Mouse (Mus musculus): ENCODE results near the gene Klhl5.

Klhl5 gene

DNA sequence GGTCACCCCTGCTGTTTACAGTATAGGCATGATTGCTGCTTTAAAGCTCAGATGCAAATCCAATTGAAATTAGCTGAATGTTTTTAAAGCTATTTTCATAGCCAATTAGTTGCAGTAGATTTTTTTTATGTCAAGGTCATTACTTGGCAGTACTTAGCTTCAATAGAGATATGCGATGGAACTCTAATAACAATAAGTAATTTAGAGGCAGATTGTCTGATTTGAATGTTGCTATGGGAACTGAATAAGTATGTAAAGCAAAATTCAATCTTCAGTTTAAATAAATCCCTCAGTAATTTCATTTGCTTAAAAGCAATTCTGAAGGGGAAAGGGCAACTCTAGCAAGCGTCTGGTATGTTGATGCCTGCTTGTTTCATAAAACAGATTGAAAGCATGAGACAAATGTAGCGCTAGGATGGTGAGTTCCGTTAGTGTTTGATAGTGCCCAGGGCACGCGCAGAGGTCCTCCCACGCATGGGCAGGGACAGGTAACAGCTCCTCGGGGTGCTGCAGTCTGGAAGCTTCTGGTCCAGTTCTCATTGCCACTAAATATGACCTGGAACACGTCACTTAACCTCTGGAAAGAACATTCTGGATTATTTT is 38.3 kb downstream of the Klhl5 start:
- no peak for DNase-seq (ENCODE audit: low read depth, low spot score)

DNA sequence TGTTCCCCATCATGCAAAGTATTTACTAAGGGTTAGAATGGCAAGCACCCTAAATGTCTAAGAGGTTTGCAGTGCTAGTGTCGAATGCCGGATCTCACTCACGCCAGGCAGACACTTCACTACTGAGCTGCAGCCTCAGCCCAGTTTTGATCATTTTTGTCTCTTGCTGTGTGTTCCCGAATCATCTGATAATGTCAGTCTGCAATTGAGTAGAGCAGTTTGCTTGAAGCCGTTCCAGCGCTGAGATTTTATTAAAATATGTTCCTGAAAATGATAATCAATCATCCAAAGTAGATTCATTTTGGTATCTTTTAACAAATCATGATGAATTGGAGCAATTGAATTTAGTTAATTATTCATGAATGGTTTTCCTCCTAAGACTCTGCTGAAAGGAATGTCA is 39.4 kb downstream of the Klhl5 start:
- DNase-seq (ENCODE audit: low read depth, low spot score): no peak

DNA sequence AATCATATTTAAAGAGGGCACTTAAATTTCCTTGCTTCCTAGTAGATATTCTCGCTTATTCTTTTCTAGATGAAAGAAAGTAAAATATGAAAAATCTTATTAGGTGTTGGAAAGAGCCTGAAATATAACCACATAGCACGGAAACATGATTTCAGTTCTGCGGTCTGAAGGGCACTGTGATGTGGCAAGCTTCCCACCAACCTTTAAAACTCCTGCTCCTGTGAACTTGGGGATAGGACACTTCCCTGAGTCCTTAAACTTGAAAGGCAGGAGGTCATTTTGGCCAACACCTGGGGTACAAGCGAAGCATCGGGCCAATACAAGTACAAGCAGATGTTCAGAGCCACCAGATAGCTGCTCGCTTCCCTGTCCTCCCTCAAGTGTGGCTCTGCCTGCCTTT is 42.4 kb downstream of the Klhl5 start:
- DNase-seq (ENCODE audit: low read depth, low spot score): no peak

DNA sequence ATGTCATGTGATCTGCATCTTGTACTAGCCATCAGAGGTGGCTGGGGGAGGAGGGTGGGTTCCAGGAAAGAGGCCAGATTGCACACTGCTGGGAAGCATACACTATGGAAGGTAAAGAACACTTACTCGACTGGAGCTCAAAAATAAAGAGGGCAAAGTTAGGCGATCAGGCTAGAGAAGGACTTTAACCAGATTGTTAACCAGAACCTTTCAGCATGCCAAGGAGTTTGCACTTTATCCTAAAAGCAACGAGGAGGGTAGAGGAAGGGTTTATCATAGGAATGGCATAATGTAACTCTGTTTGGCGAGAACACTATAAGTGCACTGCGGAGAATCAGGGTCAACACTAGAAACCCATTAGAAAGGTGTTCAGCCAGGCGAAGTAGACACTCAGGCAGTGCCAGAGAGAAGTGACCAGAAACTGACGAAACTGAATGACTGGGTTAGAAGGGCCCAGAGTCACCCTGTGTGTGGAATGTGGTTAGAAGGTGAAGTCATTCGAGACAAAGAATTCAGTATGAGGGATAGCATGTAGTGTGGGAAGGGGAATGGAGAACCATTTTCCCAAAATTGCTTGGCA is 43.1 kb downstream of the Klhl5 start:
- no peak for DNase-seq (ENCODE audit: low read depth, low spot score)

DNA sequence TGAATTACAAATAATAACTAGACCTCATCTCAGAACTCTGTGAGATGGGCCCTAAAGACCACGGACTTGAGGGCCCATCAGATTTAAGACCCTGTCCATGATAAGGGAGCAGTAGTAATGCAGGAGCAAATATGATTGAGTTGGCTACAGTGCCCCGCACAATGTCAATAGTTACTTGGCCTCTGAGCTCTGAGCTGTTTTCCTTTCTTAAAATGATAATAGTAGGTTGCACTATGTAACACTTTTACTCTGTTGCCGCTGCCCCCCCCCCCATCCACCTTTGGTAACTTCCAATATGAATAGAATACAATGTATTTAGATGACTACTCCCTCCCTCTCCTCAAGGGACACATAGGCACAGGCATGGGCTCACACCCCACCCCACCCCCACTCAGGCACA is 43.9 kb downstream of the Klhl5 start:
- no peak for DNase-seq (ENCODE audit: low read depth, low spot score)

DNA sequence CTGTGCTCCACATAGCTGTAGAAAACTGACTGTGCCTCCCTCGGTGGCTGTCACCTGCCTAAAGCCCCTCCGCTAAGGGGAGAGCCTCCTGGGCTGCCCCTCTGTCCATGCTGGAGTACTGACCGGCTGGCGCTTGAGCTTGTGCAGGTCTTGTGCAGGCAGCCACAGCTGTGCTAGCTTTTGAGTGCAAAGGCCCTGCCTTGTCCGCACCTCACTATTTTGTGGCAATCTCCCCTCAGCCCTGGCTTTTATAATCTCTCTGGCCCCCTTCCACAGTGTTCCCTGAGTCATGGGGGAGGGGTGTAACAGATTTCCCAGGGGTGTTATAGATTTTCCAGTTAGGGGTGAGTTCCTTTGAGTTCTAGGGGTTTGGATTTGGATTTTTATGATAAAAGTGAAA is 44.4 kb downstream of the Klhl5 start:
- no peak for DNase-seq (ENCODE audit: low read depth, low spot score)

DNA sequence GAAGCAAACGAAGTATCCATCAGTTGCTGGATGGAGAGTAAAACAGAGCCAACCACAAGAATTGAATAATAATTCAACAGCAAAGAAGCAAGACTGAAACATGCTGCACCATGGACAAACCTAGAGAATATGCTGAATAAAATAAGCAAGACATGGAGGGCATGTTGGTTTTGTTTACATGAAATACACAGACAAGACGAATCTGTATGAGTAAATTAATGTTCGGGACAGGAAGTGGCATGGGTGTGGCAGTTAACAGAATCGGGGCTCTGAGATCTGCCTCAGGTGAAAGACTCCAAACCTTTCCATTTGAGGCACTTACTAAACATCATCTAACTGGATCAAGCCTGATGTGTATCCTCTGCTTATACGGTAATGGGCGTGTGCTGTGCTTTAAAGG is 46.9 kb downstream of the Klhl5 start:
- no peak for DNase-seq (ENCODE audit: low read depth, low spot score)

DNA sequence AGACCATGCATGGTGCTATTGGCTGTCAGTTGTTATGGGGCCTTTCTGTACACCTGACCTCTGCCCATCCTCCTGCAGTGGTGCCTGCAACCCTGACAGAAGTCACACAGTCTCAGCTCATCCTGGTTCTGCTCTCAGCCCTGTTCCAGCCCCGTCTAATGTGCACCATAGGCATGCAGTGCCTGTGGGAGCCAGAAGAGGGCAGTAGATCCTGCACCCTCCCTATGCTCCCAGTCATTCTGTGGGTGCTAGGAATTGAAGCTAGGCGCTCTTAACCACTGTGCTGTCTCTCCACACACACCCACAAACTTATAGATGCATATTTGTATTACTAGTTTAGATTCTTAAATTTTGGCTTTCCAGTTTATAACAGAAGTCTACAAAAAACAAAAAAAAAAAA is 49.5 kb downstream of the Klhl5 start:
- DNase-seq (ENCODE audit: low read depth, low spot score): no peak

DNA sequence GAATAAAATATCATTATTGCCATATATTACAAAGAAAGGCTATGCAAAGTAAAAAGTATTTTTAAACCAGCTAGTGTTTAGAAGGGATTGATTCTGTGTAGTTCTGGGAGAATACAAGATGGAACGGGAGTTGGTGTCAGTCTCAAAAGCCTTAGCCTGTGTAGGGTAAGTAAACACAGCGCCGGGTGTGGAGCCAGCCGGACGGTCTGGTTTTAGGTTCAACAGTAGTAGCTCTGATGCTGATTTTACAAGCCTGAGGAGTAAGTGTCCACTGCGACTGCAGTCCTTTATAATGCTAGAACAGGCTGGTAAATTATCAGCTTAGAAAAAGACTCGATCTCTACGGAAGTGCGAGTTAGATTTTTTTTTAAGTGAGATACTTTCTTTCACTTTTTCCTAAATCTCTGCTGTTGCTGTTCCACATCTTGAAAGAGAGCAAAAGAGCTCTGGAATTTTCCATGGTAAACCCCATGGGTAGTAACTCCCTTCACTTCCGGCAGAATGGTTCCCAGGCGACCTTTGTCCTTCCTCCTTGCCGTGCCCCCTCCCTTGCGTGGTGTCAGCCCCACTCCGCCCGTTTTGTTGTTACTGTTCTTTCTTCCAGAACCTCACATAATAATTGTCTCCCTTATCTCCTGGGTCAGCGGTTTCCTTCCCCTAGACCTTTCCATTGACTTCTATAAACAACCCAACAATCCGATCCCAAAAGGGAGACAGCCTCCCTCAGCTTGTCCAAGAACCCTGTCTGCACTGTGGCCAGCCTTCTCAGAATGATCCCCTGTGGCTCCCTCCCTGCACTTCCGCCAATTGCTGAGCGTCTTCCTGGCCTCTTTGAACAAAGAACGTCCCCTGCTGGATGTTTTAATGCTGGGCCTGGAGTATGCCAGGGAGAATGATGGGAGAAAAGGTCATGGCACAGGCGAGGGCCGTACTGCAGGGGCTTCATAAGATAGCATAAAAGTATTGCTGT is 50.4 kb downstream of the Klhl5 start:
- no peak for DNase-seq (ENCODE audit: low read depth, low spot score)

DNA sequence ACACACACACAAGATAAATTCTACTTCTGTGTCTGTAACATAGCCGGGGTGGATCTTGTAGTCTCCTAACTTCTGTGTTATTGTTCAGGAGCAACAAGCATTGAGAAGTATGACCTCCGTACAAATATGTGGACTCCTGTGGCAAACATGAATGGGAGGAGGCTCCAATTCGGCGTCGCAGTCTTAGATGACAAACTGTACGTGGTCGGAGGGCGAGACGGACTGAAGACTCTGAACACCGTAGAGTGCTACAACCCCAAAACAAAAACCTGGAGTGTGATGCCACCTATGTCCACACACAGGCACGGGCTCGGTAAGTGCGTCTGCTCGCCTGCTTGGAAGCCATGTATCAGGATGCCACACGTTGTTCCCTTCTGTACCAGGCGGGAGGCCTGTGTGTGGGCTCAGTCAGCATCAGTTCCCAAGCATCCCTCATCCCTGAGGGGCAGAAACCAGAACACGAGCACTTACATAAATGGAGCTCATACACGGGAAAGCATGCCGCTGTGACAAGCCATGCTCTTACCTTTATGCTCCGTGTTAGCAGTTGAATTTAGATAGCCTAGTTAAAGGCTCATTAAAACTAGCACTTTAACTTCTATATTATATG is 51.5 kb downstream of the Klhl5 start:
- no peak for DNase-seq (ENCODE audit: low read depth, low spot score)

DNA sequence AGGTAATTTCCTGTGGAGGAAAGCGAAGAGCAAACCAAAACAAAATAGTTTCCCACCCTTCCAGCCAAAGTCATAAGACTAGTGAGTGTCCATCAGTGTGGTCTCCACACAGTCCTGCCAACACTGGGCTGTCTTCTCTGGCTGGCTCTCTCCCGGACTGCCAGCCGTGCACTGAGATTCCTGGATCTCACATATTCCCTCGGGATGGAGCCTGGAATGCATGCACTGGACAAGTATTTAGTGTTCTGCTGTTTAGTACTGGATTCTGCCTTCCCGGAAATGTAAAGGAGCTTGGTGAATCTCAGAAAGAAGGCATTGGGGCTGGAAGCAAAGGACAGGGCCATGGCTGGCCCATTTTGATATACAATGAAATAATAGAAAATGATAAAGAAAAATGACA is 55.7 kb downstream of the Klhl5 start:
- no peak for DNase-seq (ENCODE audit: low read depth, low spot score)

DNA sequence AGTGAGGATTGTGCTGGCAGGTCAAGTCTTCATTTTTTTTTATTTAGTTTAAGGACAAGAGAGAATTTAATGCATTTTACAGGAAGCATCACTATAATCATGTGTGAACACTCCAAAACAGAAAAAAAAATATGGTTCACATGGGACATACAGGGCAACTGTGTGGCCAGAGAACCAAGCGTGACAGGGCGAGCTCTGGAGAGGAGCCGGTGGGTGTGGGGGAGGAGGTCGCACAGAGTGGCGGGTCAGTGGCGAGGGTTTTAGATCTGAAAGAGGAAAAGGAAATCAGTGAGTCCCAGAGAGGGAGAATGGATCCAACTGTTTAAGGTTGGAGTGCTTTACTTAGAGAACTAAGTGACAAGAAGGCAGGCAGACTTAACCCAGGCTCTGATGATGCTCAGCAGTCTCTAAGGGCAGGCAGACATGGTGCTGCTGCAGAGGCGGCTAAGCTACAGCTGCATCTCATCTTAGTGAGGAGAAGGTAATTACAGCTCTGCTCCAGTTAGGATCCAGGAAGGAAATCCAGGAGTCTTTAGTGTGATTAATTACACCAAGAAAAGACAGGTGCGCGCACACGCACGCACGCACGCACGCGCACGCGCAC is 56.3 kb downstream of the Klhl5 start:
- DNase-seq (ENCODE audit: low read depth, low spot score): no peak

DNA sequence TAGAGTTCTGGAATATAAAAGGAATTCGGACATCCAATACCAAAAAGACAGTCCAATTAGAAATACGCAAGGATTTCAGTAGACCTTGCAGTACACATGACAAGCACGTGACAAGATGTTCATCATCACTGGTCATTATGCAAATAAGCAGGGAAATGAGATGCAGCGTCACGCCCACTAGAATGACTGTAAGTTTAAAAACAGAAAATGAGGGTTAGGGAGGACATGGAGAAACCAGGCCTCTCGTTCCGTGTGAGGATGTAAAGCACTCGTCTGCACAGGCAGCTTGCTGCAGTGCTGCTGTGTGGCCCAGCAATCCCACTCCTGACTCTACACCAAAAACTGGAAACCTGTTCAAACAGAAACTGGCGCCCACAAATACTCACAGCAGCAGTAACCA is 62.9 kb downstream of the Klhl5 start:
- DNase-seq (ENCODE audit: low read depth, low spot score): no peak

DNA sequence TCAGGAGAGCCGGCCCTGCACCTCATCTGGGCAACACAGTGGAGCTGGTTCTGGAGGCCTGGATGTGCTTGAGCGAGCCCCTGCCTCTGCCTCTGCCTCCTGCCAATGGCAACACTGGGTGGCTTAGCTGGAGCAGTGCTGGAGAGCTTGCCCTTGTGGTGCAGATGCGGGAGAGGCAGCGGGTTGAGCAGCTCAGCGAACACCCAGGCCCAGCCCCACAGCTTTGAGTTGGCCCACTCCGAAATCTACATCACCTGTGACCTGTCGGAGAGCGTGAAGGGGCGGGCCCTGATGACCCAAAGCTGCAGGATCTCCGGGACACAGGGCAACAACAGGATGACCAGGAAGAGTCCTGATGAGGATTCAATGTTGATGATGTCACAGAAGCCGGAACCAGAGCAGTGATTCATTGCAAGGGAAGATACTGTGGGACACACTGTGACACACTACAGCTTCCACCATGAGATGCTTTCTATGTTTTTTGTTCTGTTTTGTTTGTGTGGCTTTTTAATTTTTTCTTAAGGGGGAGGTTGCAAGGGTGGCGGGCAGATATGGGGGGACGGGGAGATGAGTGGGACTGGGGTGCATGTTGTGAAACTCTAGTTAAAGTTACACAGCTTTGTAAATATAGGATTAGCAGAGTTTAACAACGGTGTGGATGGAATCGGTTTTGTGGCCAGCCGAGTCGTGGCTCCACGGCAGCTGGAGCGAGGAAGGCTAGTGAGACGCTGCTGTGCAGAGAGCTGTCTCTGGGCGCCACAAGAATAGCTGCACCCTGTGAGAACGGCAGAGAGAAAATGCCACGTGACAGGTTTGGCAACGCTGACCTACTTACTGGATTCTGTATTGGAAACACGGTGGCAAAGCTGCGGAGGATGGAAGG is 67.9 kb downstream of the Klhl5 start:
- DNase-seq (ENCODE audit: low read depth, low spot score): peak; percentile 31

DNA sequence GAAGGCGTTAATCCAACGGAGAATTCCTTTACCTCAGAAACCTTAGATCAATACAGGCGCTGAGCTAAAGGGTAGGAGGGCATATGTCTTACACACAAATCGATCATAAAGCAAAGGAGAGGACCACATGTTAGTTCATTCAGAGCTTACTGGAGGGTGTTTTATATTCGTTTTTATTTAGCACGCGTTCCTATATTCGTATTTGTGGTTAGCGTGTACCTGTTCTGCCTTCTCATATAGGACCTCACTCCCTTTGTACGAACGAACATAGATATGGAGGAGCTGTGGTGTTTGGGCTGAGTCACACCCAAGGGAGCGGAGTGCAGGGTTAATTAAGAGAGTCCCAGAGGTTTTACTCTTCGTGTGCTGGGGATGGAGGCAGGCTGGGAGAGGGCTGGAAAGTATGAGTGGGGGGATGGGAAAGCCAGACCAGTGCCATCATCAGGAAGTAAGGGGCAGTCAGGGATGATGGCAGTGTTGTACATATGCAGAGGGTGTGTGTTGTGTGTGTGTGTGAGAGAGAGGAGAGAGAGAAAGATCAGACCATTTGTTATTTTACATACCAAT is 68.7 kb downstream of the Klhl5 start:
- DNase-seq (ENCODE audit: low read depth, low spot score): no peak

DNA sequence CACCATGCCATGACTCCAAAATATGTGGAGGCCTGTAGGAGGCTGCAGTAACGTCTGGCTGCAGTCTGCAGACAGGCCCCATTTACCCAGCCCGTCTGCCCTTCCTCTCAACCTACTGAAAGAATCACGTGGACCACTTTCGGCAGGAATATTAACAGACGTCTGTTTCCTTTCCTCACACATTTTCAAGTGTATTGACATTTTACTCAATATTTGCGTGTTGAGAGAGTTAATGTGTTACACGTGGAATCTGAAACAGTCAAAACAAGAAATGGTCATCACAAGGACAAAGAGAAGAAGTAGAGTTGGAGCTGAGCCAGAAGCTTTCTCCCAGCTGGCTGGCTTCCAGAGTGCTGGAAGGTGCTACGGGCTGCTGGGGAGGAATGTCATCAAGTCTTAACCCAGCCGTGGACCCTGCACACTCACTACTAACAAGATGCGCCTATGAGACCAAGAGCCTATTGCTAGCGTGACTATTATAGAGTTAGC is 69.7 kb downstream of the Klhl5 start:
- no peak for DNase-seq (ENCODE audit: low read depth, low spot score)

DNA sequence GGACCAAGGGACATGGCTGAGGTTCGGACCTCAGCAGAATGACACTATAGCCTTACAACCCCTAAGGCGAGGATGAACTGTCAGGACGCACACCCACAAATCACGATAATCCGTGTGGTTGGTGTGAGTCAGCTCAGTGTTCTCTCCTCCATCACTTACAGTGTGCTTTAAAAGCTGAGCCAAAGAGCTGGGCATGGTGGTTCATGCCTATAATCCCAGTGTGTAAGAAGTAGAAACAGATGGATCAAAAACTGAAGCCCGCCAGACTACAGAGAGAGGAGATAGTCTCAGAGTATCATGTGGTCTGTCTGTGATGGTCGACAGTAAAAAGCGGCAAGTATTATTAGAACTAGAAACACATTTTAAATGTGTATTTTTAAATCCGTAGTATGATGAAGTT is 71.1 kb downstream of the Klhl5 start:
- DNase-seq (ENCODE audit: low read depth, low spot score): no peak

DNA sequence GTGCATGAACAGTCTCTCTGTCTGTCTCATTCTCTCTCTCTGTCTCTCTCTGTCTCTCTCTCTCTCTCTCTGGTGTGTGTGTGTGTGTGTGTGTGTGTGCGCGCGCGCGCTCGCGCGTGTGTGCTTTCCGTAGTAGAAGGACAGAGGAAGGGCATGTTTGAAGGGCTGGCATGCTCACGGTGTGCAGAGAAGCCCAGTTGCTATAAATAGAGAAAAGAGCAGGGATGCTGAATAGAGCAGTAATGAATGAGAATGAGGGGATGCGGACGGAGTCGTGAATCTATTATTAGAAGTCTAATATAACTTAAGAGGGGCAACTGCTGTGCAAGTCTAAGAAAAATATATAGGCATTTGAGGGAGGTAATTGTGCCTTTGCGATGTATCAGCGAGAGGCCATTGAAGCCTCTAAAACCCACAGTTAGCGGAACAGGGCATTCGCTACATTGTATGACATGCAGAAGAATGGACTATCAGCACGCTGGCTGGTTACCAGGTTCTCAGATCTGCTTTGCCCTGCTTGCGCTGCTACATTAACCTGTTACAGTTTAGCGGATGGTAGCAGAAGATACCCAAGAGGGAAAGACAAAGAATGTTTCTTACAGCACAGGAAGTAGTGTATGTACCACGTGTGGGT is 73.9 kb downstream of the Klhl5 start:
- no peak for DNase-seq (ENCODE audit: low read depth, low spot score)

DNA sequence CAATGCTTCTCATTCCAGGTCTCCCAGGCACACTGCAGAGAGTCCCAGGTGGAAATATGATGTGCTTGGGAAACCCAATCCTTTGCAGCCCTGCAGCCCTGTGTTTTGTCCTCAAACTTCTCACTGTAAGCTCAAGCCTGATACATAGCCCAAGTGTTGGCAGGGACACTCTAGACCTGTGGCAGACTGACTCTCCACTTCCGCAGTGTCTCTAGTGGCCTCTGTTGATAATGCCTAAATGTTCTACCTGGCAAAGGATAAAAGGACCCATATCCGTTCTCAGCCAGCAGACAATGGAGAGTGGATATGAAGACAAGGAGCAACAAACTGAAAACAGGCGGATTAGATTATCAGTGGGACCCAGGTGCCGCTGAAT is 74.4 kb downstream of the Klhl5 start:
- no peak for DNase-seq (ENCODE audit: low read depth, low spot score)

DNA sequence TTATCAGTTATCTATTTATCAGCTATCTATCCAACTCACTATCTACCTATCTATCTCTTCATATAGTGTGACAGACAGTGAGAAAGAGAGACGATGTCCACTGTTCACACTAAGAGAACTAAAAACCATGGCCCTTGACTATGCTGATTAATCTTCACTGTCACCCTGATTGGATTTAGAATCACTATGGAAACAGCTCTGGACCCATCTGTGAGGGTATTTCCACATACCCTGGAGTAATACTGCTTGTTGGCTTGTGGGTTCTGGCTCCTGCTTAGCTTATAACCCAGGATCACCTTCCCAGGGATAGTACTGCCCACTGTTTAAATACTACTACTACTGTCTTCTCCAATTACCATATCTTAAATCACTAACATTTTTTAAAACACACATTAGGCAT is 74.9 kb downstream of the Klhl5 start:
- DNase-seq (ENCODE audit: low read depth, low spot score): peak; percentile 49

All from retina, postnatal 7 days (tissue).